Mouse (Mus musculus) retina, postnatal 1 day (tissue): Measurements from ENCODE around the gene Cdkl2.

Experiments
- DNase-seq: peaks from one replicate; pipeline ENCODE4 v3.0.0-alpha.2; 2012

Cdkl2 gene

DNA sequence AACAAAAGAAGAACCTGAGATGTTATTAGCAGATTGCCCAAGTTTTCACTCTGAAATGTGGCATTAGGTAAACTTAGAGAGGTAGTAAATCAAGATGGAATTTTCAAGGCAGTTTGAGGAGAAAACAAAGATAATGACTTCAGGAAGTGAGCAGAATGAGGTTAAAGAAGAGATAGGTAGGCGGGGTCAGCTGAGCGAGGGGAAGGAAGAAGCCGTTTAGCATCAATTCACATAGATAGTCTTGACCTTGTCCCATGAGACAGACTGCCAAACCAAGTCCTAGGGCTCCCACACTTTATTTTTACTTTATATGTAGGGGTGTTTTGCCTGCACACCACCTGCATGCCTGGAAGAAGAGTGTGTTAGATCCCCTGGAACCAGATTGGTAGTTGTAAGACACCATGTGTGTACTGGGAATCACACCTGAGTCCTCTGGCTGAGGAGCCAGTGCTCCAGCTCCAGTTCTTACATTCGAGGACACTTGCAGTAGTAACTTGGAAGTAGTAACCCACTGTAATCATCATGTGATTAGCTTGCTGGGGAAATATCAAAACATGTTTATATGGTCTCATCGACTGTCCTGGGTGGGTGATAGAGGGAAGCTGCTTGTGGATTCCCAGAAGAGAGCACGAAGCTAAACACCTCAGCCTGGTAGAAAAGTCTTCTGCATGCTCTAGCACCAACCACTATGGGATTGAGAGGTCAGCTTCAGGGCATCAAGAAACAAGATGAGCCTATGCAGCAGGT, 52.3 kb downstream of the Cdkl2 start:
- no peak for DNase-seq

DNA sequence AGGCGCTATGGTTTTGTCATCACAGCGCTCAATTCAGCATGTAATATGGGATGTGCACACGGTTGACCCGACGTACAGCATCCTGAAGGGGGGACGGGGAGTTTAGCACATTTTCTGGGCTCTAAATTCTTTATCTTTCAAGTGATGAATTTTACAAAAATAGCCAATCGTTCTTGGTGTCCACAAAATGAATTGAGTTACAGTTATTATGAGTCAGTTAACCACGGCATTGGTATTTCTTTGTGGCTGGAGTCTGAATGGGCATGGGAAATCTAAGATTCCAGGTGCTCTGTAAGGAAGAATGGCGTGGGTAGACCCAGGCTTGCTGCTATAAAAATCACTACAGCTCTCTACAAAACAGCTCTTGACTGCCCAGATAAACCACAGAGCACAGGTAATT, 54.4 kb downstream of the Cdkl2 start:
- peak; percentile 26 for DNase-seq

DNA sequence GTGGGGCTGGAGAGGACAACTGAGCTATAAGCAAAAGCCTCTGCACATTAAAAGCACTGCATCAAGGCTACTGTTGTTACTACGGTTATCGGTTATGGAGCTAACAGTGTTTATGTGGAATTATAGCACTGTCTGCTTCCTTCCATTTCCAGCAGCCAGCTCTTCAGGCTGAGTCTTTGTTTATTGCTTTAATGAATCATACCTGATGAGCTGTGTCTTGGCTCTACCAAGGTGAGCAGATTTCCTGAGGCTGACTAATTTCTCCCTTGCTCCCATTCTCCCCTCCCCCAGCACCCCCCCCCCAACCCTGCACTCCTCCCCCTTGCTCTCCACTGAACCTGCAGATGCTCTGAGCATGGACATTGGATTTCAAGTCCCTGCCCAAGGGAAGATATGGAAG, 55.9 kb downstream of the Cdkl2 start:
- no peak for DNase-seq

DNA sequence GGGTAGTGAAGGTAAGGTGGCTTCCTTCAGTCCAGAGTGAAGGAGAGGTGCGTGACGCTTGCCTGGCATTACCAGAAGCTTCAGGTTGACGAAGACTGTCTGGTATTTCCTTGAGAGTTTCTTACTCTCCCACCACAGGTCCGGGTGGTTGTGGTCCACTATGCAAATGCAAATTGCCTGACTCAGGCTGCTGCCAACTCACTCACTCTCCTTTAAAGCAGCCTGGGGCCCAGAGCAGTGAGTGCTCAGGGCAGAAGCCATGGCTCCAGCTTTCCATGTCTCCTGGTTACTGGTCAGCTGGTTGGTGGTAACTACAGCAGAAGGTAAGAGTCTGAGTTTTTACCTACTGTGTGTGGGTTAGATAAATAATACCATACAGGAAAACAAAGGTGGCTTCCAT, 56.4 kb downstream of the Cdkl2 start, which contains the start of gene Odaph:
Odaph (plus strand) TSS at position 240 of the 400 bp plus-strand sequence.
- DNase-seq: no peak

DNA sequence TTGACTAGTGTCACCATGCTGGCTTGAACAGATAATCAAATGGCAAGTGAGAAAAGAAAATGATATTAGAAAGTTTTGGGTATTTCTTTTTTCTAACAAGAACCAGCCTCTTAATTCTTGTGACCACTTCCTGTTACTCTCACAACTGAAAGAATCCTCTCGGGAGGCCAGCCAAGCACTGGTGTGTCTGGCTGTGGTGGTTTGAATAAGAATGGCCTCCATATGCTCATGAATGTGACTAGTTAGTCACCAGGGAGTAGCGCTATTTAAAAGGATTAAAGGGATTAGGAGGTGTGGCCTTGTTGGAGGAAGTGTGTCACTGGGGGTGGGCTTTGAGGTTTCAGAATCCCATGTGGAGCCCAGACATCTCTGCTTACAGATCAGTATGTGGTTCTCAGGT, 58.0 kb downstream of the Cdkl2 start:
- DNase-seq: peak; percentile 23

DNA sequence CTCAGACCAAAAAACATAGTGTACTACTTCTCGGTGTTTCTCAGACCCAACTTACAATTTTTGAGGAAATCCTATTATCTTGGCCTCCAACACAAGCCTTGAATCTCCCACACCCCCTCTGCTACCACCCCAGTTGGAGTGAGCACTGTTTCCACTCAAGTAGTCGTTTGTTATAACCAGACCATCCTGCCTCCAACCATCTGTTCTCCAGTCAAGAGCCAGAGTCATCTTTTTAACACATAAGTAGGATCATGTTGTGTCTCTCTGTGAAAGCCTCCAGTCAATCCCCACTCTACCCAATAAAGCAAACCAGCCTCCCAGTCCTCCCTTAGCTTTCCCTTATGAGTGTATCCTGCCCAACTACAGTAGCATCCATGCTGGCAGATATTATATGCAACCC, 60.2 kb downstream of the Cdkl2 start:
- DNase-seq: no peak

DNA sequence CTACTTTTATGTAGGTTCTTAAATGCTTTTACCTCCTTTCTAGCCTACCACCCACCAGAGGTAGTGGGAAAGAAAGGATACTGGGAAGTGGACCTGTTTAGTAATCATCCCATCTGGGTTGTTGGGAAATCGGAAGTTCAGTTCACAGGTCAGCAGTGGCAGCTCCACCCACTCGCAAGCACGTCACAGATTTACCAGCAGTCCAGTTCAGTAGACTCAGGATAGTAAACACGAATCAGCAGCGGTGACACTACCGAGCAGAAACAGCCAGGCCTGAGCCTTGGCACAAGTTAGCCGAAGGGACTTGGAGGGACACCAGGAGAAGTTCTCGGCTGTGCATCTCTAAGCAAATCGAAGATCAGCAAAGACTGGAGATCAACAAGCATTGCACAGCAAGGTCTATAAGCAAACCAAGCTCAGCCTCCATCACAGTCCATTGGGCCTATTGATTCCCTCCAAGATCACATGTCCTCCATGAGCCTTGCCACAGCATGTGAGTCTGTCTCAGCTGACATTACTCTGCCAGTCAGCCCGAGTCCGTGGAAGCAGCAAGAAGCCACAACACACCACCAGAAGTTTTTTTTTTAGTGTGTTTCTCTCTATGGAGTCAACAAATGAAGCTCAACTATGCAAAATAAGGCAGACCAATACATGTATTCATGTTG, 62.4 kb downstream of the Cdkl2 start:
- DNase-seq: no peak

DNA sequence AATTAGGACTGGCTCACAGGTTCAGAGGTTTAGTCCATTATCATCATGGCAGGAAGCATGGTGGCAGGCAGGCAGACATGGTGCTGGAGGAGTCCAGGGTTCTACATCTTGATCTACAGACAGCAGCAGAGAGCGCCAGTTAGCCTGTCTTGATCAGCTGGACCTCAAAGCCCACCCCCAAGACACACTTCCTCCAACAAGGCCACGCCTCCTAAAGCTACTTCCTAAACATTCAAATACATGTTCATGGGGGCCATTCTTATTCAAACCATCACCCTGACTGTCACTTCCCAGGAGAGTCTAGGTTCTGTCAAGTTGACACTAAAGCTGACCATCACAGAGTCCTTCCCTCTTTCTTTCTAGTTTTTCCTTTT, 66.3 kb downstream of the Cdkl2 start:
- DNase-seq: no peak

DNA sequence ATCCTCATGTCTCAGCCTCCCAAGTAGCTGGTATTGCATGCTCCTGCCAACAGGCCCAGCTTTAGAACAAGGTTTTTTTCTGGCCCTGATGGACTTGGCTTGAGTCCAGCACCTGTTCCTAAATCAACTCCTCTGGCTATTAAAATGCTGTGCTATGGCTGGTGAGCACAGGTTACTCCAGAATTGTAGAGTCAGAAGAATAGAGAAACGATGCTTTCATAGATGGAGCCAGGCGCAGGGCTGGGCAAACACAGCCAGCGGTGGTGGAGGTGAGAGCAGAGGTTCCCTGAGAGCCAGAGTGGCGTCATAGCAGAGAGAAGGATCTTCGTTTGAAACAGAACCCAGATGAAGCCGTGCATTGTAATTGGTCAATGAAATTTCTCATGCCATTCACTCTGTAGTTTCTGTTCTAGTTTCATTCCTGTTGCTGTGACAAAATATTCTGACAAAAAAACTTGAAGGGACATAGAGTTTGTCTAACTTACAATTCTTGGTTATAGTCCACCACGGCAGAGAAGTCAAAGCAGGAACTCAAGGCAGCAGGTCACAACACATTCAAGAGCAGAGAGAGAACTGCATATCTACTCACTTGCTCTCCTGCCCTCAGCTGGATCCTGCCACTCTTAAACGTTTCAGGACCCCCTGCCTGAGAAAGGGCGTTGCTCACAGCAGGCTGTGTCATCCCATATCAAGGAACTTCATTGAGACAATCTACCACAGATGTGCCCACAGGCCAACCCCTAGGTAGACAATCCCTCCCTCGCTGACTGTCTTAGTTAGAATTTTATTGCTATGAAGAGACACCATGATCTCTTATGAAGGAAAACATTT, 66.9 kb downstream of the Cdkl2 start:
- no peak for DNase-seq

DNA sequence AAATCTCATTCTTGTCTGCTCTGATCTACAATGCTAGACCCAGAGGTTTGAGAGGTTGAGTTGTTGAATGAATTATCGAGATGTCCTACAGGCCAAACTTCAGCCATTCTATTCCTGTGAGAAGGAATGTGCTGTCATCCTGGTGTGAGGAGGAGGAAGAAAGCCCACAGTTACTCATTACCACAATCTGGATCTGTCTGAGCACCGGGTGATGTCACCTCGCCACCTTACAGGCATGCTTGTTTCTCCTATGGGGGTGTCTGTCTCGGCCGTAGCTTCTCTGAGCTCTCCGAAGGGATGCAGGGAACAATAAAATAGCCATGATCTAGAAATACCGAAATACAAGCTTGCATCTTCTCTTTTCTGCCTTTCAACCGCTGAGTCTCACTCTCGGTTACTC, 67.9 kb downstream of the Cdkl2 start:
- no peak for DNase-seq

DNA sequence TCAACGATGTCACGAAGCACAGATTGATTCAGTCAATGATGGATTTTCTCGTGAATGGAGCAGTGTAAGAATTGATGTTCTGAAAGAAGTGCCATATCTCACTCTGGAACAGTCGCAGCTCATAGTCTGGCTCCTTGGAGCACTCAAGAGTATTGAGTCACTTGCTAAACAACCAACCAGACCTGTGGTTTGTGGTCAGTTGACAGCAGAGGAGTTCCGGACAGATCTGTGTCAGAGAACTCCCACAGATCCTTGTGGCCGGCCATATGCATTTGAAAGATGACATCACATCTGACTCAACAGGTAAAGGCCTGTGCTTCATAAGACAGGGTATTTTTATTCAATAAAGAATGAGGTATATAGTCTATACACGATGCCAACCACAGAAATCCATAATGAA, 69.7 kb downstream of the Cdkl2 start:
- DNase-seq: no peak

DNA sequence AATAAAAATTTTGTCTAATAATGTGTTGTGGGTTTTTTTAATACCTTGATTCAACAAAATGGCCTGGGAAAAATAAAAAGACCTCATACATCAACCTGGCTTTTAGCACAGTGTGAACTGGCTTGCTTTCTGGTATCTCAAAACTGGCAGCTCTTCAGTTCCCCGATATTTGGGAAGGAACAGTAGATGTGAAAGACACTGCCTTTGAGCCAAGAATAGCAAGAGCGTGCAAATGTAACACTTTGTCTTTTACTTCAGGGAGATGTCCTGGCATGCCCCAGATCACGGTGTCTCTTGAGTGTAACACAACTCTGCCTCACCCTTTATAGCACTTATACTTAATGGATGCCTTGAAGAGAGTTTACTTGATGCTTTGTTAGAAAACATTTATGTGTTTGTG, 71.6 kb downstream of the Cdkl2 start:
- DNase-seq: no peak

DNA sequence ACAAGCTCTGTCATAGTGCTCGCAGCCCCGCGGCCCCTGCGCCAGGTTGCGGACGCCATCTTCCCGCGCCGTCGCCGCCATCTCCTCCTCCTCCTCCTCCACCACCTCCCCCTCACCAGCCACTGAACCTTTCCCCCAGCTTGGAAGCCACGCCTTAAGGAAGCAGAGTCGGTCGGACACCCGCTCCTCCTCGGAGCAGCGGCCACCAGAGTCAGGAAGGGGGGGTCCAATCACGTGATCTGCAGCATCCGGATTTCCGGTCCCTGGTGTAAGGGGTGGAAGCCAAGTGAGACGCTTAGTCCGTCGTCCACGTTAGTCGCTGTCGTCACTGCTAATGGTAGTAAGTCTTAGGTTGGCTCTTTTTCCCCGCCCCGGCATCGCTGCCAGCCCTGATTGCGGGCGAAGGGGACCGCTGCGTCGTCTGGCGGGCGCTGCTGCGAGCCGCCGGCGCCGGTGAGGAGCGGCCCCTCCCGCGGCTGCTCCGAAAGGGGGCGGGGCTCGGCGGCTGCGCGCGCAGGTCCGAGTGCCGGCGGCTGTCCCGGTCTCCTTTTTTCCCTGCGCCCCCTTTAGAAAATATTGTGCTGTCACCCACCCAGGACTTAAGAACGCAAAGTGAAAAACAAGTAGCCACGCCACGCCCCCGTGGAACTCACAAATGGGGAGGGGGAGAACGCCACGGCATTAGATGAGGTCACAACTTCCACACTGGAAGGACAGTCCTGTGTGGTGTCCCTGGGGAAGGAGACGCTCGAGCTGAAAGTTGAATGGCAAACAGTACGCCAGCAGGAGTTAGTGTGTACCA, 80.8 kb downstream of the Cdkl2 start, which contains the start of gene Rchy1:
Rchy1 (minus strand) TSS at position 430 of the 802 bp plus-strand sequence.
- DNase-seq: peak; percentile 97

DNA sequence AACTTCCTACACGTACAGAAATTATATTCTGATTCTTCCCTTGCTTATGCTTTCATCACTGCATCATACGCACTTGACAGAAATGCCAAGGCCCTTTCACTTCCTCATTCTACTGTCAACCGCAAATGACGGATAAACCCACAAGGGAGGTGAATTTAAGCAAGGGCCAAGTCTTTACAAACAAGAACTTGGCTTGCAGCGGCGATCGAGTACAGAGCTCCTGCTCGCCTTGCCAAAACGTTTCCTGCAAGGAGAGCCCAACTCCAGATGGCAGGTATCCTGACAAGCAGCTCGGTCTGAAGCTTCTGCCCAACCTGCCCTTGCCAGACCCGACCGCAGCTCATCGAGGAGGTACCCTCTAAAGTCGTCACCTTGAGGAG, 81.4 kb downstream of the Cdkl2 start:
- no peak for DNase-seq

DNA sequence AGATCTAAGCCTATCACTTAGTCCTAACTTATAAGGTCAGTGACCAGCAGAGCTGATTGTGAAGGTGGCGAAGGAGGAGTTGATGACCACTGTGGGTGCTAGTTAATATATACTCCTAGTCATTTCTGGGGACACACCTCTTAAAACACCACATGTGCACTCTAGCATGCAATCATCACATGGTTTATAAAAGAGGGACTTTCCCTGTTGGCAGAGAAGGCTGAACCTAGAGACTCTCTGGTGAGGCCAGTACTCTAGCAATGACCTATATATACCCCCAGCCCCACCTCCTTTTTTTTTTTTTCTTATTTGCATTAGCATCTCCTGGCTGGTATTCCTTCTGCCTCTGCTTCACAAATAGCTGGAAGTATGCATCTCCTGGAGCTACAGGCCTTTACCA, 82.3 kb downstream of the Cdkl2 start:
- no peak for DNase-seq

DNA sequence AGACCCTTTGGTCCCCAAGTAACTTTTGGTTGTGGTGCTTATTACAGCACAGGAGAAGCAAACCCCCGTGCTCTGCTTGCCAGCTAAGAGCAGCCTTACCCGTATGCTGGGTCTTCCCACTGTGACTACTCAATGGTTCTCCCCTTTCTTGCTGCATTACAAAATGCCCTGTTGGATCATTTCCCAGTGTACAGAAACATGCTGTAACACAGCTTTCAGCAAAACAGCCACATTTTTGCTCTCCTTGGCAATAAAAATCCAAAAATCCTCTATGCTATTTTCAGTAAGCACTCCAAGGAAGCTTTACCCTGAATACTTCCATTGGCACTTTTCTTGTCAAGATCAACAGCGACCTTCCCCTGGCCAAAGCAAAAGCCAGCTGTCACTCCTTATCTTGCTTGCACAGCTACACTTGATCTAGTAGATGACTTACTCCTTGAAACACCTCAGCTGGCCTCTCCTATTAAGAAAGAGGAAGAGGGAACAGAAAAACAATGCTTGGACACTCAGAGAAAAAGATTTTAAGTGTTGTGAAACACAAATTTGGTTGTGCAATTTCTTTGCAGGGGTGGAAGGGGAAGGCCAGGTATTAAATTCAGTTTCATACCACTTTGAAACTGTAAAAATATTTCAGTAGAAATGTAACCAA, 83.0 kb downstream of the Cdkl2 start:
- DNase-seq: no peak

DNA sequence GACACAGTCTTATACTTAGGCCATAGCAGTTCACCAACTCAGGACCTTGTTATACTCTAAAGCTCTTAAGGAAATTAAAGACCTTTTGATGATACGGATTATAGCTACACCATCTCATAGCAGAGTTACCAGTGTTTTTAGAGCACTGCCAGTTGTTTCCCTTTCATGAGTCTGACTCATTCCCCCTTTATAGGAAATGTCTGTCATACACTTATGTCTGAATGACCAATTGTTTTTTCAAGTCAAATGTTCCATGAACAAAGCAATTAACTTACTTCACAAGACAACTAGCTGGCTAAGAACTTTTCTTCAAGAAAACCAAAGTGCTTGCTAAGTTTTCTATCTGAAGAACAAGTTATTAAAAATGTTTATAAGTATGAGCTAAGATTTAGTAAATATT, 83.7 kb downstream of the Cdkl2 start:
- DNase-seq: no peak

DNA sequence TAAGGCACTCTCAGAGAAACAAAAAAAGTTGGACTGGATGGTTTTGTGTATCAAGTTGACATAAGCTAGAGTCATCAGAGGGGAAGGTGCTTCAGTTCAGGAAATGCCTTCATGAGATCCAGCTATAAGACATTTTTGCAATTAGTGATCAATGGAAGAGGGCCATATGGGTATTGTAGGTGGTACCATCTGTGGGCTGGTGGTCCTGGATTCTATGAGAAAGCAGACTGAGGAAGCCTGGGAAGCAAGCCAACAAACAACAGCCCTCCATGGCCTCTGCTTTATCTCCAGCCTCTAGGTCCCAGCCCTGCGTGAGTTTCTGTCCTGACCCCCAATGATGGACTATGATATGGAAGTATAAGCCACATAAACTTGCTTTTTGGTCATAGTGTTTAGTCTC, 84.6 kb downstream of the Cdkl2 start:
- no peak for DNase-seq

DNA sequence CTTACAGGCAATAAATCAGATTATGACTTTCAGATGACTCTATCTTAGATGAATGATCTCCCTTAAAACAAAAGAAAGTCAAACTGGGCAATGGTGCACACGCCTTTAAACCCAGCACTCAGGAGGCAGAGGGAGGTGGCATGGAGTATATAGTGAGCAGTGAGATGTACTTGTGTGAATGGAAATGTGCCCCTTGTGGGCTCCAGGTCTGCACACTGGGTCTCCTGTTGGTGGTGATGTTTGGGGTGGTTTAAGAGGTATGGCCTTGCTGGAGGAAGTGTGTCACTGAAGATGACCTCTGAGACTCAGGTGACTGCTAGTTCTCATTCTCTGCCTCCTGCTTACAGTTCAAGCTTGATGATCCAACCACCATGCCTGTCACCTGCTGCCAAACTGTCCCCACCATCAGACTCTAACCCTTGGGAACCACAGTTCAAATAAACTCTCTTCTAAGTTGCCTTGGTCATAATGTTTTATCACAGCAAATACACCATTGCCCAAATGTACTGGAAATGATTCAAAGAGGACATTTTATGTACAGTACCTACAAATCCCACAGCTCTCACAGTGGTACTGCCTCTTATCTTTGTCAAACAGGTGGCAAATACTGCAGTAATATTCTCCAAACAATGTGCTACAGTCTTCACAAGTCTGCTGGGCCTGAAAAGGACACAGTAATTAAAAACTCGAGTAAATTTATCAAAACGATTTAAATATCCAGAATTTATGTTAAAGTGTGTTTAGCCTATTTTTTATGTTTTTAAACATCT, 86.5 kb downstream of the Cdkl2 start:
- no peak for DNase-seq
